Mouse (Mus musculus) hindbrain, embryonic 11.5 days (tissue): ENCODE measurements around the gene Homer3. TPM values are rescaled to one million over a fixed set of nuclear protein-coding genes. Genes with fewer than 3 reads are reported as not detected.

Experiments
- ATAC-seq: fragments of 200-750 bp; cut with Nextera tagmentation; 2 replicates; pipeline ENCODE4 v1.8.0; 2017; ENCODE audit warnings: mild to moderate bottlenecking, moderate TSS enrichment, moderate library complexity; ENCODE audit not compliant: low FRiP score
- DNase-seq: peaks from one replicate; pipeline ENCODE4 v3.0.0-alpha.2; 2015; ENCODE audit warnings: low spot score
- H3K27ac ChIP-seq: fragments of 300-500 bp; sonication (generic); 2 replicates; pipeline ENCODE4 v1.5.1; 2014; ENCODE audit warnings: mild to moderate bottlenecking, low read depth, low read length
- H3K27me3 ChIP-seq: fragments of 300-500 bp; sonication (generic); 2 replicates; pipeline ENCODE4 v1.6.1; 2014; ENCODE audit warnings: mild to moderate bottlenecking, low read length, moderate library complexity, mixed read lengths; ENCODE audit not compliant: control insufficient read depth, insufficient read depth
- H3K36me3 ChIP-seq: fragments of 300-500 bp; sonication (generic); 2 replicates; pipeline ENCODE4 v1.6.1; 2014; ENCODE audit warnings: mild to moderate bottlenecking, low read length, moderate library complexity, mixed read lengths; ENCODE audit not compliant: control insufficient read depth, insufficient read depth
- H3K4me1 ChIP-seq: fragments of 300-500 bp; sonication (generic); replicated peaks from 2 replicates; pipeline ENCODE4 v1.6.1; 2014; ENCODE audit warnings: low read length, mixed read lengths; ENCODE audit not compliant: control insufficient read depth, insufficient read depth
- H3K4me2 ChIP-seq: fragments of 300-500 bp; sonication (generic); replicated peaks from 2 replicates; pipeline ENCODE4 v1.6.1; 2014; ENCODE audit warnings: mild to moderate bottlenecking, low read depth, low read length
- H3K4me3 ChIP-seq: fragments of 300-500 bp; sonication (generic); 2 replicates; pipeline ENCODE4 v1.5.1; 2014; ENCODE audit warnings: low read depth, low read length
- H3K9ac ChIP-seq: fragments of 300-500 bp; sonication (generic); 2 replicates; pipeline ENCODE4 v1.6.1; 2014; ENCODE audit warnings: low read depth, low read length
- H3K9me3 ChIP-seq: fragments of 300-500 bp; sonication (generic); 2 replicates; pipeline ENCODE4 v1.6.1; 2016; ENCODE audit warnings: low read length; ENCODE audit not compliant: control insufficient read depth
- WGBS: fragments of 180-500 bp; shearing (Covaris S2); extraction: QIAGEN DNeasy Blood & Tissue Kit; methylation state at CpG from one replicate; pipeline ENCODE4 v1.1.7; 2014; 5-methylcytosine and 5-hydroxymethylcytosine counted together
- polyA plus RNA-seq: library from polyadenylated mRNA; unstranded; fragments of >200 nt; fragmentation: Nextera tagmentation; extraction: Ambion mirVana; gene quantifications from 2 replicates; pipeline ENCODE4 v1.2.1, GENCODE M21; 2014

The Homer3 gene
- polyA plus RNA-seq = 50.4 and 51.6 TPM in 2 replicates

- H3K27me3 ChIP-seq = no peaks in the 10 kb centered on the region
- peak within 1 kb of the TSS; percentile 91 for H3K4me3 ChIP-seq
- H3K4me2 ChIP-seq = peak within 1 kb of the TSS; percentile 83
- DNase-seq (peak; percentile 94), ATAC-seq (peak; percentile 90)
- 1% methylated on average over 33 of the region's 36 CpGs for WGBS
- H3K9ac ChIP-seq = peak within 1 kb of the TSS; percentile 98
- H3K36me3 ChIP-seq = peaks cover 13% of the 10 kb centered on the region
- peak within 1 kb of the TSS; percentile 68; the same call in 1 of the 2 replicates for H3K27ac ChIP-seq
- no peaks in the 10 kb centered on the region for H3K9me3 ChIP-seq
- peaks cover 5% of the 10 kb centered on the region; the same call in 1 of the 2 replicates for H3K4me1 ChIP-seq
These were observed at the start of gene Homer3 for GRCm38 (mm10) chr8:70282603-70283135. Gene Homer3 (plus strand): TSS chr8:70282827.

GRCm38 (mm10) chr8:70233606-70234005, 49.0 kb upstream of the Homer3 start:
- Histone ChIP-seq H3K4me2 (peak overlapping the region; percentile 93), H3K4me1 (no peaks in the 10 kb centered on the region), H3K4me3 (peak overlapping the region; percentile 81), H3K36me3 (0 out of 2 replicates have a peak, but pooled peaks cover 6% of the 10 kb centered on the region), H3K27ac (no peak overlapping the region), H3K9me3 (no peaks in the 10 kb centered on the region), H3K27me3 (no peaks in the 10 kb centered on the region), H3K9ac (peak overlapping the region; percentile 92)
- ATAC-seq (peak; percentile 41), DNase-seq (no peak)
- 6% methylated on average over 13 of the region's 13 CpGs for WGBS

DNA sequence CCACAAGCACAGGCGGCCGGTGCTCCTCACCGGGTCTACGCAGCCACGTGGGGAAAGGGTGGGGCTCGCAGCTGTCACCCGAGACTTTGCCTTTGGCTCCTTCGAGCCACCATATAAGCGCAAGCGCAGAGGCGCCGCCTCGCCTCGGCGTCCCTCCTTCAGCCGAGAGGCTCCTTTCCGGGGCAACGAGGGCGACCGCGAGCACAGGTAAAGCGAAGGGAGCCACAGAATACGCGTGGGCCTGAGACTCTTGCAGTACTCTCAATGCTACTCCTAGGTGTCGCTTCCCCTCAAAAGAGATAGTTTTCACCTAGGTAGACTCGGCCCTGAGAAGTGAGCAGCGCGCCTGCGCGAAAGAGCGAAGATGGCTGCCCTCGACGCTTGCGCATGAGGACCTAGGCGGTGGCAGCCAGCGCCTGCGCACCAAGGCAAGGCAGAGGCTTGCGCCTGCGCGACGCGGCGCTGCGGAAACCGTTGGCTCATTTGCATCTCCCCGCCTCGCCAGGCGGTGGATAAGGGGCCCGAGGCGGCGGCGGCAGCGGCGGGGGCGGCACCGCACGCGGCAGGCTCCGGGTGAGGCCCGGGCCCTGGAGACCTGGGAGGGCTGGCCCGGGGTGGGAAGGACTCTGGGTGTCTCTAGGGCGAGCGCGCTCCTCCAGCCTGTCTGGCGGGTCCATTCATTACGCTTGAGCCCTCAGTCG, 48.4 kb upstream of the Homer3 start, which contains the start of the genes Sugp2 and Armc6:
Sugp2 (plus strand) TSS at position 147 of the 701 bp plus-strand sequence.
Armc6 (minus strand) TSS at position 387 of the 701 bp plus-strand sequence.
- under 1% methylated on average over 61 of the region's 67 CpGs for WGBS
- Histone ChIP-seq H3K9ac (peak within 1 kb of the TSS; percentile 92), H3K27ac (peak within 1 kb of the TSS; percentile 87), H3K27me3 (no peaks in the 10 kb centered on the region), H3K4me1 (no peaks in the 10 kb centered on the region), H3K4me2 (peak within 1 kb of the TSS; percentile 93), H3K36me3 (0 out of 2 replicates have a peak, but pooled peaks cover 6% of the 10 kb centered on the region), H3K4me3 (peak within 1 kb of the TSS; percentile 81), H3K9me3 (no peaks in the 10 kb centered on the region)
- DNase-seq = peak; percentile 98
- ATAC-seq = peak; percentile 96

- no peaks in the 10 kb centered on the region for H3K4me1 ChIP-seq
- peak overlapping the region; percentile 92 for H3K9ac ChIP-seq
- ATAC-seq = no peak
- no peak for DNase-seq
- H3K4me3 ChIP-seq = peak overlapping the region; percentile 81
- H3K36me3 ChIP-seq = 0 out of 2 replicates have a peak, but pooled peaks cover 6% of the 10 kb centered on the region
- H3K4me2 ChIP-seq = peak overlapping the region; percentile 93
- WGBS = under 1% methylated on average over 15 of the region's 15 CpGs
- no peaks in the 10 kb centered on the region for H3K9me3 ChIP-seq
- no peaks in the 10 kb centered on the region for H3K27me3 ChIP-seq
- H3K27ac ChIP-seq = peak overlapping the region; percentile 87
These were observed 47.9 kb upstream of the Homer3 start for GRCm38 (mm10) chr8:70234781-70235128.

- DNase-seq = no peak
- 96% methylated on average over 2 of the region's 2 CpGs for WGBS
- ATAC-seq = no peak
- Histone ChIP-seq H3K4me1 (no peaks in the 10 kb centered on the region), H3K9me3 (no peaks in the 10 kb centered on the region), H3K36me3 (peaks cover 13% of the 10 kb centered on the region; the same call in 1 of the 2 replicates), H3K4me2 (no peak overlapping the region), H3K9ac (no peak overlapping the region), H3K4me3 (no peak overlapping the region), H3K27me3 (no peaks in the 10 kb centered on the region), H3K27ac (no peak overlapping the region)
These were observed 44.8 kb upstream of the Homer3 start for GRCm38 (mm10) chr8:70237842-70238241.

GRCm38 (mm10) chr8:70240642-70241041, 42.0 kb upstream of the Homer3 start:
- Histone ChIP-seq H3K36me3 (peaks cover 18% of the 10 kb centered on the region; the same call in 1 of the 2 replicates), H3K4me1 (no peaks in the 10 kb centered on the region), H3K9me3 (no peaks in the 10 kb centered on the region), H3K27ac (no peak overlapping the region), H3K9ac (no peak overlapping the region), H3K4me3 (no peak overlapping the region), H3K27me3 (no peaks in the 10 kb centered on the region), H3K4me2 (no peak overlapping the region)
- WGBS = 91% methylated on average over 5 of the region's 5 CpGs
- ATAC-seq (no peak), DNase-seq (no peak)

- Histone ChIP-seq H3K4me3 (no peak overlapping the region), H3K4me2 (no peak overlapping the region), H3K36me3 (peaks cover 21% of the 10 kb centered on the region), H3K4me1 (no peaks in the 10 kb centered on the region), H3K27me3 (no peaks in the 10 kb centered on the region), H3K9me3 (no peaks in the 10 kb centered on the region), H3K27ac (no peak overlapping the region), H3K9ac (peak overlapping the region; percentile 28; the same call in 1 of the 2 replicates)
- DNase-seq = no peak
- no peak for ATAC-seq
- 95% methylated on average over 6 of the region's 6 CpGs for WGBS
These were observed 36.0 kb upstream of the Homer3 start for GRCm38 (mm10) chr8:70246622-70247021.

DNA sequence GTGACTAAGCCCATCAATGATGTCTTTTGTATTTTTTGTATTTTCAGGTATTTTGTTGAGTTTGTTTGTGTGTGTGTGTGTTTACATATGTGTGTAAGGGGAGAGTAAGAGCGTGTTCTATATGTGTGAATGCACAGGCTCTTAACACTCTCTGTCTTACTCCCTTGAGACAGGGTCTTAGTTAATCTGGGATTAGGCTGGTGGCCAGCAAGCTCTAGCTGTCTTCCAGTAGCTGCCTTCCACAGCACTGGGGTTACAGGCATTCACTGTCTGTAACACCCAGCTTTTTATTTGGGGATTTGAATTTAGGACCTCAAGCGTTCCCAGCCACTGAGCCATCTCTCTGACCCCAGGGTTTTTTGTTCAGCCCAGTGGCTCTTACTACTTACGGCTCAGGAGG, 34.8 kb upstream of the Homer3 start:
- H3K4me2 ChIP-seq = no peak overlapping the region
- no peaks in the 10 kb centered on the region for H3K4me1 ChIP-seq
- peaks cover 17% of the 10 kb centered on the region for H3K36me3 ChIP-seq
- no peaks in the 10 kb centered on the region for H3K9me3 ChIP-seq
- DNase-seq = no peak
- no peaks in the 10 kb centered on the region for H3K27me3 ChIP-seq
- H3K4me3 ChIP-seq = no peak overlapping the region
- H3K27ac ChIP-seq = no peak overlapping the region
- WGBS = 100% methylated on average over 3 of the region's 3 CpGs
- ATAC-seq = no peak
- no peak overlapping the region for H3K9ac ChIP-seq
